Mouse (Mus musculus) CH12.LX (cell line): Measurements from ENCODE around the gene Prkca.

ENCODE experiments used
- CHD2 ChIP-seq: IDR thresholded peaks from 2 replicates; pipeline ENCODE4 v1.6.1; 2011; ENCODE audit warnings: low read length, improper control_type of control experiment
- CTCF ChIP-seq, 2 experiments: IDR thresholded peaks in 1 of 2; conservative IDR thresholded peaks in 1 of 2; 2 replicates each; pipeline ENCODE4 v1.5.1; 2011 to 2012; ENCODE audit warnings: low read depth in 2 of 2, low read length in 2 of 2, improper control_type of control experiment in 1 of 2, inconsistent platforms in 1 of 2, mild to moderate bottlenecking in 1 of 2, moderate library complexity in 1 of 2
- ELF1 ChIP-seq: IDR thresholded peaks from 2 replicates; pipeline ENCODE4 v1.6.1; 2014; ENCODE audit warnings: low read depth, mild to moderate bottlenecking, inconsistent platforms, low read length, improper control_type of control experiment
- MXI1 ChIP-seq: IDR thresholded peaks from 2 replicates; pipeline ENCODE4 v1.6.1; 2011; ENCODE audit warnings: mild to moderate bottlenecking, low read depth, low read length, improper control_type of control experiment
- MYC ChIP-seq: IDR thresholded peaks from 2 replicates; pipeline ENCODE4 v1.6.1; 2011; ENCODE audit warnings: low read depth, mild to moderate bottlenecking, improper control_type of control experiment, low read length
- POLR2A ChIP-seq: IDR thresholded peaks from 2 replicates; pipeline ENCODE4 v1.6.1; 2011; ENCODE audit warnings: low read depth, mild to moderate bottlenecking, improper control_type of control experiment, low read length
- UBTF ChIP-seq: IDR thresholded peaks from 2 replicates; pipeline ENCODE4 v1.6.1; 2012; ENCODE audit warnings: low read depth, mild to moderate bottlenecking, inconsistent platforms, low read length, improper control_type of control experiment, moderate library complexity

- TF ChIP-seq MXI1, result no peak
- TF ChIP-seq POLR2A, result no peak
- no peak for TF ChIP-seq MYC
- no peak for TF ChIP-seq CHD2
- TF ChIP-seq ELF1, result no peak
- TF ChIP-seq CTCF (conservative IDR thresholded peaks at IDR 0.05 in 1 of 2, IDR thresholded peaks at IDR 0.05 in 1 of 2; ENCODE audit: low read depth in 2 of 2, low read length in 2 of 2), result no peak
- no peak for TF ChIP-seq UBTF
Observed at GRCm38 (mm10) chr11:108054647-108055046, 289.1 kb downstream of the Prkca start.
